Mouse (Mus musculus) cerebellum, adult 2 months (tissue): ENCODE measurements around the gene Pitpnm2. TPM values are rescaled to one million over a fixed set of nuclear protein-coding genes. Genes with fewer than 3 reads are reported as not detected.
A peak's percentile ranks its signal among the peaks of the same experiment; 100 is the strongest.

Source experiments
- DNase-seq, 2 experiments: peaks; one replicate each; pipeline ENCODE4 v3.0.0; 2021
- H3K27ac ChIP-seq: fragments of 200-500 bp; 2 replicates; pipeline ENCODE4 v1.5.1; 2012; ENCODE audit warnings: low read length, control low read depth, inconsistent platforms; ENCODE audit not compliant: insufficient read depth
- H3K27me3 ChIP-seq: fragments of 200-500 bp; 2 replicates; pipeline ENCODE4 v1.6.1; 2012; ENCODE audit warnings: inconsistent platforms, mild to moderate bottlenecking, low read length, moderate library complexity; ENCODE audit not compliant: control insufficient read depth, insufficient read depth
- H3K4me1 ChIP-seq: fragments of 200-500 bp; 2 replicates; pipeline ENCODE4 v1.6.1; 2011; ENCODE audit warnings: low read length; ENCODE audit not compliant: control insufficient read depth, insufficient read depth
- H3K4me3 ChIP-seq: fragments of 200-500 bp; replicated peaks from 2 replicates; pipeline ENCODE3; 2011; ENCODE audit warnings: mild to moderate bottlenecking, low read depth, low read length, control low read depth; ENCODE audit not compliant: insufficient read depth
- CTCF ChIP-seq: fragments of 200-500 bp; IDR thresholded peaks from 2 replicates; pipeline ENCODE4 v1.5.1; 2011; ENCODE audit warnings: low read depth, mild to moderate bottlenecking, control low read depth, low read length, moderate library complexity, borderline replicate concordance; ENCODE audit not compliant: insufficient read depth
- POLR2A ChIP-seq: fragments of 200-500 bp; IDR thresholded peaks from 2 replicates; pipeline ENCODE4 v1.6.1; 2011; ENCODE audit warnings: low read length, control low read depth, borderline replicate concordance; ENCODE audit not compliant: insufficient read depth
- WGBS: fragments of 180-500 bp; shearing (Covaris S2); methylation state at CpG from one replicate; pipeline ENCODE4 v1.1.7; 2018; 5-methylcytosine and 5-hydroxymethylcytosine counted together
- polyA plus RNA-seq: library from polyadenylated mRNA; depleted of rRNA; stranded (reverse); fragments of >200 nt; gene quantifications from 2 replicates; pipeline ENCODE4 v1.2.3, GENCODE M21; 2012

The Pitpnm2 gene
- polyA plus RNA-seq, 1 experiment: 54.2 TPM

DNA sequence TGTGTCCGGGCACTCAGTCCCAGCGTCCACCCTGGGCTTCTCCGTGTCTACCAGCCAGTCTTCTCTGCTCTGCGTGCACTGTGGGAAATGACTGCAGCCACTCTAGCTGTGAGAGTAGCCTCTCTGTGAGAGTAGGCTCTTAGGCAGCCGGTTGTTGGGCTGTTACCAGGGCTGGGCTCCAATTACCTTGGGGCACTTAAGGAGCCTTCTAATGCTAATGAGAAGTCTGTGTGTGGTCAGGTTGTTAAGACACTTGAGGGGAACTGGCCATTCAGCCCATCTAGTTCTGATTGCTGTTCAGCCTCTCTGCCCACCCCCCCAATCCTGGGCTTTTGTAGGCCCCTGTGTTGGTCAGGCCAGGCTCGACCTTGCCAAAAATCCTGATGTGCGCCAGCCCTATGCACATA, 72.8 kb downstream of the Pitpnm2 start:
- TF ChIP-seq POLR2A (no peak), CTCF (no peak)
- Histone ChIP-seq H3K4me3 (no peak overlapping the region), H3K27me3 (no peaks in the 10 kb centered on the region), H3K27ac (no peak overlapping the region), H3K4me1 (peaks cover 59% of the 10 kb centered on the region)
- WGBS: 24% methylated on average over 7 of the region's 7 CpGs
- DNase-seq: peak in 1 of 2 experiments; percentile 40

DNA sequence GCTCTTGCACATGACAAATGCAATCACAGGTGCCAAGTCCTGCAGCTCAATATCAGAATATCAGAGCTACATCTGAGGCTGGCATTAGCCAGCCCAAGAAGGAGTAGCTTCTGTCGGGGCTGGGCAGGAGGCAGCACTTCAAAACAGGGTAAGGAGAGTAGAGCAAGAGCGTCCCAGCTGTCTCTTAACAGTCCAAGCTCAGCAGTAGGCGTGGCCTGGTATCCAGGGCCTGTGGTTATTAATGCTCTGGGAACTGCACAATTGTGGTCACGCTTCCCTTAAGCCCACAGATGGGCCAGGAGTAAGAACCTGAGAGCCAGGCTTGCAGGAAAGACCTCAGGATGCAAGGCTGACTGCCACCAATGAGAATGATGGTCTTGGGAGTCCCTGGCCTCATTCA, 74.4 kb downstream of the Pitpnm2 start:
- Histone ChIP-seq H3K27ac (0 out of 2 replicates have a peak overlapping the region, but pooled peaks have one; percentile 43), H3K4me1 (peaks cover 64% of the 10 kb centered on the region), H3K27me3 (no peaks in the 10 kb centered on the region), H3K4me3 (no peak overlapping the region)
- DNase-seq: peak; percentile 29 to 43
- 19% methylated on average over 4 of the region's 4 CpGs for WGBS
- no peak for TF ChIP-seq POLR2A
- TF ChIP-seq CTCF: no peak

DNA sequence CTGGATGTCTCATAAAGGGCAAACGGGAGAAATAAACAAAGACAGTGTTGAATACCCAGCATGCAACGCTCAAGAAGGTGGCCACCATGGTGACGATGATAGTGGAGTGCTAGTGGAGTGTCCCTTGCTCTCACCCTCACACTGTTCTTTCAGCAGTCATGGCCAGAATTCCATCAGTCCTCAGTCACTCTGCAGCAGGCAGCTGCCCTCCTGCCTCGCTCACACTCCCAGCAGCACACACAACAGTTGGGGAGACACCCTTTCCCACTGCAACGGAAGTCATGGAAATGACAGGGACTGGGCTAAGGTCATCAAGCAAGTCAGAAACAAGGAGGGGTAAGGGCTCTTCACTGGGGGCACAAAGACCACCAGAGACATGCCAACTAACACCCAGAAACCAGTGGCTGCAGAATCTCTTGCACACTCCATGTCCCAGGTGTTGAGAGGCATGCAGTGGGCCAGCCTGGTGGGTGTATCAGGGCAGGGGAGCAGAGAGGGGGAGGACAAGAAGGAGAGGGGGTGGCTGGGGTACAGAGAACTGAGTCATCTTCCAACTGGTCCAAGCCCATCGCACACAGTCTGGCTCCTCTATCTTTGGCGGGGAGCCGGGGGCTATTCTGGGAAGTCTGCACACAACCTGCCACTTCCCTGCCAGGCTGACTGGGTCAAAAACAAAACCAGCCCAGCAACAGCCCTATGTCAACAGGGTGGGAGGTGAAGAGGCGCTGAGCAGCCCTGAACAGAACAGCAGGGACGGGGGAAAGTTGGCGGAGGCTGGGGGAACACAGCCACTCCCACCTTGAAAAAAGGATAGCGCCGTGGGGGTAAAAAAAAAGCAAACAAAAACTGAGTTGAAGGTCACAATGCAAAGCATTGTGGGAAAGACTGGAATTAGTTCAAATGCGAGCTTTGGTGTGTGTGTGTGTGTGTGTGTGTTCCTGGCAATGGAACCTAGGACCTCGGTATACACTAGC, 76.3 kb downstream of the Pitpnm2 start:
- Histone ChIP-seq H3K27me3 (no peaks in the 10 kb centered on the region), H3K27ac (peak overlapping the region; percentile 80), H3K4me1 (peaks cover 69% of the 10 kb centered on the region), H3K4me3 (peak overlapping the region; percentile 7)
- WGBS: 19% methylated on average over 15 of the region's 15 CpGs
- TF ChIP-seq POLR2A (no peak), CTCF (no peak)
- peak; percentile 93 to 98 for DNase-seq

GRCm38 (mm10) chr5:124172246-124172645, 77.3 kb downstream of the Pitpnm2 start:
- no peak for DNase-seq
- WGBS: 86% methylated on average over 4 of the region's 4 CpGs
- TF ChIP-seq POLR2A (no peak), CTCF (no peak)
- Histone ChIP-seq H3K4me1 (peaks cover 74% of the 10 kb centered on the region), H3K27me3 (no peaks in the 10 kb centered on the region), H3K4me3 (no peak overlapping the region), H3K27ac (0 out of 2 replicates have a peak overlapping the region, but pooled peaks have one; percentile 6)

GRCm38 (mm10) chr5:124171781-124172180, 77.8 kb downstream of the Pitpnm2 start:
- no peak for TF ChIP-seq POLR2A
- TF ChIP-seq CTCF: no peak
- H3K27ac ChIP-seq: no peak overlapping the region; the same call in 1 of the 2 replicates
- H3K27me3 ChIP-seq: no peaks in the 10 kb centered on the region
- DNase-seq: peak; percentile 42 to 74
- no peak overlapping the region for H3K4me3 ChIP-seq
- H3K4me1 ChIP-seq: peaks cover 73% of the 10 kb centered on the region
- 14% methylated on average over 9 of the region's 9 CpGs for WGBS

DNA sequence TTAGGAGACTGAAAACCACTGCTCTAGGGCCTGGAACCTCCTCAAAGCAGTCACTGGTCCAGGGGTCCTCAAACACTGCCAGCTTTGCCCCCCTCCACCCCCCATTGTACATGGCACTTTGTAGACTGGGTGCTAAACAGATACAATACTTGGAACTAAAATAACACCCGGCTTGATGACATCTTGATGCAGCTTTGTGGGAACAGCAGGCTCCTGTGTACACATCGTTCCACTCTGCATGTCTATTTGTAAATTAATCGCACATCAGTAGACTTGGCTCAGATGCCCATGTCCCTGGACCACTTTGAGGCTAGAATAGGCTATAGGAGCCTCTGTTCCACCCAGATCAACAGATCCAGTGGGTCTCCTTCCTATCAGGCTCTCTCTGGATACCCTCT, 80.3 kb downstream of the Pitpnm2 start:
- no peak overlapping the region for H3K4me3 ChIP-seq
- 17% methylated on average over 3 of the region's 3 CpGs for WGBS
- peak in 1 of 2 experiments; percentile 22 for DNase-seq
- TF ChIP-seq POLR2A: no peak
- no peak for TF ChIP-seq CTCF
- H3K4me1 ChIP-seq: peaks cover 80% of the 10 kb centered on the region
- no peaks in the 10 kb centered on the region for H3K27me3 ChIP-seq
- H3K27ac ChIP-seq: no peak overlapping the region

DNA sequence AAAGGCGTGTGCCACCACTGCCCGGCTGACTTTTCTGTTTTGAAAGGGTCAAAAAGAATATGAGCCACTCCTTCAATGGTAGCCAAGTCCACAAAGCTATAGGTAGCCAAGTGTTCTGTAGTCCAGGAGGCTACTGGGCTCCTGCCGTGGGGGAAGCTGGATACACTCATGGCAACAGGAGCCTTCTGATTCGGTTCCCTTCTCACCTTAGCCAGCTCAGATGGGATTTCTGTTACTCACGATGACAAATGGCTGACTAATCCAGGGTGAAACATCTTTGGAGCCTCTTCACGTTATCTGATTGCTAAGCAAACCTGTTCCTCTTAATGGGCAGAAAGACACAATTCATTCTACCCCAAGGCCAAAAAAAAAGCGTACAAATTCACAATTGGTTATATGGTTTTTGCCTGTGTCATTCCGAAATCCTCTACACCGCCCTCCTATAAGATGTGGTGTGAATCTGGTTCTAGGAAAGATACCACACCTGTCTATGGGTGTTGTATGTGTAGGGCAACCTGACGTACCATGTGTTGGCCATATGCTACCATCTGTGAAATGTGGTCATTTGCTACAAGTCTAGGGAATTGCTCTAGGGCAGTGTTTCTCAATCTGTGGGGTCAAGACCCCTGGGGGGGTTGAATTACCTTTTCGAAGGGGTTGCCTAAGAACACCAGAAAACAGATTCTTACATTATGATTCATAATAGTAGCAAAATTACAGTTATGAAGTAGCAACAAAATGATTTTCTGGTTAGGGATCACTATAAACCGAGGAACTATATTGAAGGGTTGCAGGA, 80.9 kb downstream of the Pitpnm2 start:
- peak; percentile 29 to 35 for DNase-seq
- WGBS: 62% methylated on average over 12 of the region's 12 CpGs
- Histone ChIP-seq H3K4me3 (no peak overlapping the region), H3K4me1 (peaks cover 80% of the 10 kb centered on the region), H3K27me3 (no peaks in the 10 kb centered on the region), H3K27ac (no peak overlapping the region)
- TF ChIP-seq POLR2A (no peak), CTCF (no peak)

DNA sequence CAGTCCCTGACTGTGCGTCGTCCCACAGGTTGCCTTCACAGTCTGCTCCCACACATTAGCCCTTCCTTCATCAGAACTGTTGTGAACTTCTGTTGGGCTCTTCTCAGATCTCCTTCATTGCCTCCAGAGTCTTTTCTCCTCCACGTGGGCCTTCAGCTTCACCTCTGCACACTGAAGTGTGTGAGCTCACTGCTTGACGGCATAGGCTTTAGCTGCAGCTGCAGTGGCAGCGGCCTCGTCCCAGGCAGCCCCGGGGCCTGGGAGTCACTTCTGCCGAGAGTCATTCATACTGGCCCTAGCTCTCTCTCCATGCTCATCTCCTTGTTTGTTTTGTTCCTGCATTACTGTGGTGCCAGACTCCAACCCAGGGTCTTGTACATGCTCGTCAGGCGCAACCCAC, 81.9 kb downstream of the Pitpnm2 start:
- Histone ChIP-seq H3K4me1 (peaks cover 81% of the 10 kb centered on the region), H3K27ac (peak overlapping the region; percentile 49; the same call in 1 of the 2 replicates), H3K4me3 (no peak overlapping the region), H3K27me3 (no peaks in the 10 kb centered on the region)
- no peak for TF ChIP-seq CTCF
- no peak for TF ChIP-seq POLR2A
- DNase-seq: no peak
- 68% methylated on average over 10 of the region's 10 CpGs for WGBS
